Mouse (Mus musculus) cortical plate, adult 2 months (tissue): Measurements from ENCODE around the gene Amotl1. TPM values are rescaled to one million over a fixed set of nuclear protein-coding genes. Genes with fewer than 3 reads are reported as not detected.

Experiments
- H3K27ac ChIP-seq: fragments of 200-500 bp; 2 replicates; pipeline ENCODE4 v1.5.1; 2012; ENCODE audit warnings: low read length, control low read depth, inconsistent platforms; ENCODE audit not compliant: insufficient read depth
- H3K4me1 ChIP-seq: fragments of 200-500 bp; 2 replicates; pipeline ENCODE4 v1.6.1; 2011; ENCODE audit warnings: low read length; ENCODE audit not compliant: control insufficient read depth, insufficient read depth
- H3K4me3 ChIP-seq: fragments of 200-500 bp; 2 replicates; pipeline ENCODE4 v1.5.1; 2011; ENCODE audit warnings: mild to moderate bottlenecking, low read length, control low read depth; ENCODE audit not compliant: insufficient read depth
- CTCF ChIP-seq: fragments of 200-500 bp; IDR thresholded peaks from 2 replicates; pipeline ENCODE4 v1.5.1; 2011; ENCODE audit warnings: mild to moderate bottlenecking, control low read depth, low read length; ENCODE audit not compliant: insufficient read depth; ENCODE audit errors: extremely low read depth
- POLR2A ChIP-seq: fragments of 200-500 bp; IDR thresholded peaks from 2 replicates; pipeline ENCODE4 v1.6.1; 2011; ENCODE audit warnings: mild to moderate bottlenecking, low read length, control low read depth; ENCODE audit not compliant: insufficient read depth; ENCODE audit errors: extremely low read depth
- polyA plus RNA-seq: library from polyadenylated mRNA; depleted of rRNA; stranded (reverse); fragments of >200 nt; gene quantifications from 2 replicates; pipeline ENCODE4 v1.2.3, GENCODE M21; 2012

Amotl1 gene
- polyA plus RNA-seq, 1 experiment: 8.0 TPM

DNA sequence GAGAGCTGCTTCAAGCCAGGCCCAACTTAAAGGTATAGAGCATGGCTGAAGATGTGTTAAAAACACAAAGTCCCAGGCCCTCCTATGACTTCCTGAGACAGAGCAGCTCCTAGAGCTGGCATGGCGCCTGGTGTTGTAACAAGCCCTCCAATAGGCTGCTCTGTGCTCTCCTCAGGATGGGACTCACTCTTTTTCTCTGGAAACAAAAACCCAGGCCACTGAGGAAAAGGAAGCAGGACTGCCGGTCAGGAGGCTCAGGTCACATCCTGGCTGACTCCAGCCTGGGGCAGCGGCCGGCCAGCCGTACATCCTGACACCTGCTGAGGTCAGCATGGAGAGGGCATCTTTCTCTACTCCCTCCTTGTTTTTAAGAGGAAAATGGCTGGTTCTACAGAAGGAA is 36.3 kb downstream of the Amotl1 start:
- H3K4me1 ChIP-seq: peaks cover 9% of the 10 kb centered on the region
- no peak for TF ChIP-seq POLR2A
- TF ChIP-seq CTCF: no peak
- no peak overlapping the region for H3K27ac ChIP-seq
- no peak overlapping the region for H3K4me3 ChIP-seq

DNA sequence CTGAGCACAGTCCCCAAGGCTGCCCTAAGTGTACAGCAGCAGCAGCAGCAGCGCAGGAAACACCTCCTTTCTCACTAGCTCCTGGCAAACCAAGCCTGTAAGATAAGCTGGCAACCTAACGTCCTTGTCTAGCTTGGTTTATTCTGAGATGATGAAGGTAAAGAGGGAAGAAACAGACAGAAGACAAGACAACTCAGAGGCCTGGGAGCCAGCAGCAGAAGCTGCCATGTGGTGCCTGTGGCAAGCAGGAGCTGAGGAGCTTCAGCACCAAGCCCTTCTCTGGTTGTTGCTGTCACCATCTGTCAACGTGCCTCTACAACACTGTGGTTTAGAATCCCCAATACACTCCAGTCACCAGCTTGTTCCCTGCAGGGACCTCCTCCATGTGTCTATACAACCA is 37.4 kb downstream of the Amotl1 start:
- H3K4me3 ChIP-seq: no peak overlapping the region
- H3K27ac ChIP-seq: no peak overlapping the region
- TF ChIP-seq POLR2A (no peak), CTCF (no peak)
- peaks cover 5% of the 10 kb centered on the region for H3K4me1 ChIP-seq

DNA sequence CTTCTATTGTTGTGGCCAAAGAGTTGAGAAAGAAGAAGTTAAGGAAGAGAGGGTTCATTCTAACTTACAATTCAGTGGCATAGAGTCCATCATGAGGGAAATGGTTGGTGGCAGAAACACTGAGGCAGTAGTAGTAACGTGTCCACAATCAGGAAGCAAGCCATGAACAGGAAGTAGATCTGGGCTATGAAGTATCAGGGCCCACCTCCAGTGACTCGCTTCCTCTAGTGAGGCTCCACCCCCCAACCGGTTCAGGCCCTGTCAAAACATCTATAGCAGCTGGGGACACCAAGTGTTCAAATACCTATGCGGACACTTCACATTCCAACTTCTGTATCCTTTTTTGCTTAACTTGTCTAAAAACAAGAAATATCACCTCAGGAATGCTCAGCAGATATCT is 38.9 kb downstream of the Amotl1 start:
- no peak for TF ChIP-seq POLR2A
- no peak for TF ChIP-seq CTCF
- H3K4me1 ChIP-seq: peaks cover 5% of the 10 kb centered on the region
- no peak overlapping the region for H3K27ac ChIP-seq
- no peak overlapping the region for H3K4me3 ChIP-seq

DNA sequence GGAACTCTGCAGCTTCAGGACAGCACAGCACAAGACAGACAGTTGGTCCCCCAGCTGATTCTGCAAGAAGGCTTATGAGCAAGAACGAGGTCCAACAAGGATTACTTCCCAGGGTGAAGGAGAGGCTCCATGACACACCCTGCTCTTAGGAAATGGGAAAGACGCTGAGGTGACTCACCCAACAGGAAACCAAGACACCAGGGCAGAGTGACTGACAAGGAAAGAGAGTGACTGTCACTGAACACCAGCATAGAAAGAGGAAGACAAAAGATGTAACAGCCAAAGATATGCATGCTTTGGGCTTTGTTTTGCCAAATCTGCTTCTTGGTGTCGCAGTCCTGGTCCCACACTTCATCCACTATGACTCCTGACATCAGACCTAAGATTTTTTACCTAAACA is 40.5 kb downstream of the Amotl1 start:
- no peak overlapping the region for H3K27ac ChIP-seq
- TF ChIP-seq CTCF (no peak), POLR2A (no peak)
- no peak overlapping the region for H3K4me3 ChIP-seq
- H3K4me1 ChIP-seq: peaks cover 5% of the 10 kb centered on the region

DNA sequence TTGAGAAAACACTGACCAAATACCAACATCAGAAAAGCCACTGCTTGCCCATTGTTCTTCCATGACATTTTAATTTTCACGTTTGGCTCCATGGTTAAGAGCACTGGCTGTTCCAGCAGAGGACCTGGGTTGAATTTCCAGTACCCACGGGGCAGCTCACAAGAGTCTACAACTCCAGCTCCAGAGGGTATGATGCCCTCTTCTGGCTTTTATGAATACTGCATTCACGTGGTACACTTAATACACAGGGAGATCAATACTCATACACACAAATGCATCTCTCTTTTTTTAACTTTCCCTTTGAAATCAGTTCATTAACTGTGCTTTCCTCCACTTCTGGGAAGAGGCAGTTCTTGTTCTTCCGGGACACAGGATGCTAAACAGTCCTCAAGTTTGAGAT is 41.4 kb downstream of the Amotl1 start:
- Histone ChIP-seq H3K27ac (no peak overlapping the region), H3K4me1 (peaks cover 5% of the 10 kb centered on the region), H3K4me3 (no peak overlapping the region)
- TF ChIP-seq CTCF: no peak
- TF ChIP-seq POLR2A: no peak

DNA sequence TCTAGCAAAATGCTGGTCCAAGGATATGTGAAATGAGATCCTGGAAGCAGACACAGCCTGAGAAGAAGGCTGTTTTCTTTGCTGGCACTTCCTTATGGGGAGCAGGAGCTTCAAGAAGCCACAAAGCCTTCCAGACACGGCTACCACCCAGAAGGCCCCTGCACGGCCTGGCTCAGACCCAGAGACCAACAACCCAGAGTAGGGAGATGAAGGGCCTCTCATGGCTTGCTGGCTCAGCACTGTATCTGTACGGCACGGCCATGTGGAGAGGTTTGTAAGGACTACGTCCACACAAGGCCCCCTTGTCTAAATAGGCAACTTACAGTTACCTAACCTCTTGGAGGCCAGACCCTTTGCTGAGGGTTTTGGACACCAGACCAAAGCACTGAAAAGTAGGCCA is 45.1 kb downstream of the Amotl1 start:
- Histone ChIP-seq H3K27ac (no peak overlapping the region), H3K4me1 (no peaks in the 10 kb centered on the region), H3K4me3 (no peak overlapping the region)
- TF ChIP-seq POLR2A (no peak), CTCF (no peak)

DNA sequence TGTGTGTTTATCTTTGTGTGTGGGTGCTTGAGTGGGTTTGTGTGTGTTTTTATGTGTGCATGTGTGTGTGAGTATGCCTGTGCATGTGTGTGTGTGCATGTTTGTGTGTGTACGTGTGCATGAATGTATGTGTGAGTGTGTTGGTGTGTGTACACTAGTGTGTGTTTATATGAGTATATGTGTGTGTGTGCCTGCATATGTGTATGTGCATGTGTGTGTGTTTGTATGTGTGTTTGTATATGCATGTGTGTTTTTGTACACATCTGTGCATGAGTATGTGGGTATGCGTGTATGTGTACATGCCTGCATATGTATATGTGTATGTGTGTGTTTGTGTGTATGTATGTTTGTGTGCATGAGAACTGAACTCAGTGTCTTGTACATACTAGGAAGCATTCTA is 46.7 kb downstream of the Amotl1 start:
- Histone ChIP-seq H3K4me1 (no peaks in the 10 kb centered on the region), H3K4me3 (no peak overlapping the region), H3K27ac (no peak overlapping the region)
- TF ChIP-seq CTCF: no peak

DNA sequence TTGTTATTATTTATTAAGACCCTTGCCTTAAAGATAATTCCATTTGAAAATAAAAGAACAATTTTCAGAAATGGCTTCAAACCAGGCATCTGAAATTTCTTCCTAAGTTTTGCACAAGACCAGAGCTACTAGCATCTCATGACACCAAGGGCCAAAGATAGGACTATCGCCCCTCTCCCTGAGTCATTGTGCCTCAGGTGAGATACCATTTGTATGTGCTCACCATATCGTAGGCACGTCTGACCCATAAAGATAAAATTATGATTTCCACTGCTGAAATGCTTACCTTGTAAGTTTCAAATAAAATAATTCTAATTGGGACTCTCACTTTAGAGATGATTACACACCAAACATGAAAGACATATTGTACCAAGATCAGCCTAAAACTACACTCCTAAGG is 47.4 kb downstream of the Amotl1 start:
- Histone ChIP-seq H3K4me1 (no peaks in the 10 kb centered on the region), H3K4me3 (no peak overlapping the region), H3K27ac (no peak overlapping the region)
- TF ChIP-seq CTCF (no peak), POLR2A (no peak)

DNA sequence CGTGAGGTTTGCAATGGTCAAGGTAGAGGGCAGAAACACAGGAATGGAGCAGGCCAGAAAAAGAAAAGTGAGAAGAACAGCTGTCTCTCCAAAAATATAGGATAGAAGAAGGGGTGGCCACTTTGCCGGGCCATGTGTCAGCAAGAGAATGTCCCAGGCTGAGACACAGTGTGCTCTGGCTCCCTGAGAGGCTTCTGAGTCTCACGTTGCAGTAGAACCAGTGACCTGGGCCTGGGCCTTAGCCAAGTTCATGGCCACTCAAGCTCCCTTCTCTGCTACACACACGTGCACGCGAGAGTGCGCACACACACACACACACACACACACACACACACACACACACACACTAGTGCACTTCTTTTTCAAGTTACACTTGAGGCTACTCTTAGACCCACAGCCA is 48.0 kb downstream of the Amotl1 start:
- Histone ChIP-seq H3K4me3 (no peak overlapping the region), H3K4me1 (no peaks in the 10 kb centered on the region), H3K27ac (no peak overlapping the region)
- TF ChIP-seq CTCF: no peak
- TF ChIP-seq POLR2A: no peak

DNA sequence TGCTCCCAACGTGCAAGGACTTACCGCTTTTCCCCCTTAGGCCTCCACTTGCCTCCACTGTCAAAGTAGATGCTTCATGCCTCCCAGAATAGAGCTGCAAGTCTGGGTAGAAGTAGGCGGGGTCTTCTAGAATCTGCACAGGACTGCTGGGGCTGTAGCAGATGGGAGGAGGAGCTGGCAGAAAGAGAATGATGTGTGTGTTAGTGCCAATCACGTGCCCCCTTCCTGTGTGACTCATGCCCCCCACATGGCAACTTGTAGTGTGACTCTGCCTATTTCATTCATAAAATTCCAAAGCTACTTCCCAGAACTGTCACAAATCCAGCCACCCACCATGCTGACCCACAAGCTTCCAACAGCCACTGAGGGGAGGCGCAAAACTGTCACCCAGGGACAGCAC is 48.4 kb downstream of the Amotl1 start:
- Histone ChIP-seq H3K27ac (no peak overlapping the region), H3K4me1 (no peaks in the 10 kb centered on the region), H3K4me3 (no peak overlapping the region)
- TF ChIP-seq CTCF (no peak), POLR2A (no peak)

DNA sequence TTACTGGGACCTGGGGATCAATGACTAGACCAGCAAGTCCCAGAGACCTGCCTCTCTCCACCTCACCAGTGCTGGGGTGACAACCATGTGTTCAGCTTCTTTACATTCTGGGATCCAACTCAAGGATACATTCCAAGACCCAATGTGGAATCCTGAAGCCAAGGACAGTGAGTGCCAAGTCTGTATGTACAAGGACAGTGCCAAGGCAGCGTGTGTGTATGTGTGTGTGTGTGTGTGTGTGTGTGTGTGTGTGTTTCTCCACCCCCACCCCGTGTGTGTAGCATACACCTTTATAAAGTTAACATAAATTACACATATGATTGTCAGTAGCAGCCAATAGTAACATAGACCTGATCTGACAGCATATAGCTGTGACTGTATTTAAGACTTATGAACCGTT is 49.0 kb downstream of the Amotl1 start:
- no peak for TF ChIP-seq POLR2A
- no peak for TF ChIP-seq CTCF
- no peak overlapping the region for H3K27ac ChIP-seq
- no peak overlapping the region for H3K4me3 ChIP-seq
- no peaks in the 10 kb centered on the region for H3K4me1 ChIP-seq

DNA sequence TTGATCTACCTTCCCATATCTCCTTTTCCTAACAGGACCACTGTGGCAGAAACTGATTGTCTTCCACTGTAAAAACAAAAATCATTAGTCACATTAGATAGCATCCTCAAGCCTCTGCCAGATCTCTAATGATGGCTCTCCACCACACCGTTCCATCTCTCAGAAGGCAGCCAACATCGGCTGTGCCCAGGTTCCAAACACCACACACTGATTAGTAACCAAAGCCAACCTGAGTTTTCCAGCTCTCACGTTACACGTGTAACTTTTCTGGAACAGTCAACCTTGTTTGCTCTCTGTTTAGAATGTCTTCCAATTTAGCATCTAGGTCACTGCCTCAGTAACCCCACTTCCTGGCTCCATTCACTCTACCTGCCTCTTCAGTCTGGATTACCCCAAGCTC is 51.0 kb downstream of the Amotl1 start:
- H3K4me3 ChIP-seq: no peak overlapping the region
- H3K4me1 ChIP-seq: no peaks in the 10 kb centered on the region
- H3K27ac ChIP-seq: no peak overlapping the region
- TF ChIP-seq POLR2A (no peak), CTCF (no peak)
